Mouse (Mus musculus) retina, postnatal 1 day (tissue): Measurements from ENCODE around the gene Cpne4.
A peak's percentile ranks its signal among the peaks of the same experiment; 100 is the strongest.

Experiments used
- DNase-seq: peaks from one replicate; pipeline ENCODE4 v3.0.0-alpha.2; 2012

Cpne4 gene

DNA sequence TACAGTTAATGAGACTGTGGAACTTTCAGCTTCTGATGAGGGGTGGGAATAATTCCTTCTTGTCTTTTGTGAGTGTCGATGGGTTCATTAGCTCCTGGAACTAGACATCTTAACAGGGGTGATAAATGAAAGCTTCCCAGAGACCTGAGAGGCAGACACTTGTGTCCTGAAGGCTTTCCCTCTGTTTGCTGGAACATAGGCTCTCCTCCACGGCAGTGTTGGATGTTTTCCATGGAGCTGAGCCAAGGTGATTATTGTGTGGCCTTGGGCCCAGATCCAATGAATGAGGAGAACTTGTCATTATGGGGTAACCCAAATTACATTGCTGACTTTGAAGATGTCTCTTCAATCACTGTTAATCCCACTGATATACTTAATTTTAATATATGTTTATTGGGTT is 146.1 kb downstream of the Cpne4 start:
- DNase-seq, result no peak

DNA sequence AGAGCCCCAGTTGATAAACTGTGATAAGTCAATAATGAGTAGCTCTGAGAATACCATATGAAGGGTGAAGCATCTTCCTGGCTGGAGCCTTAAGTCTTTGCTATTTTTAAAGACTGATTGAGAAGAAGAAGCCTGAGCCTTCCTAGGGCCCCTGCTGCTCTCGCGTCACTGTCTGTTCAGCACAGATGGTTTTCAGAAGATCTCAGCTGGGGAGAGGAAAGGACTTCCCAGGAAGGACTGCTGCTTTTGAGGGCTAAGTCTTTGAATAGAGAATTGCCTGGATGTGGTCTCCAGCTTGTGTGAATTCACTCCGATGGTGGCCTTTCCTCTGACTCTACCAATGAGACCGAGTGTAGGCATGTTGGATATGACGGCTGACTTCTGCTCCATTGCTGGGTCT is 163.7 kb downstream of the Cpne4 start:
- no peak for DNase-seq

DNA sequence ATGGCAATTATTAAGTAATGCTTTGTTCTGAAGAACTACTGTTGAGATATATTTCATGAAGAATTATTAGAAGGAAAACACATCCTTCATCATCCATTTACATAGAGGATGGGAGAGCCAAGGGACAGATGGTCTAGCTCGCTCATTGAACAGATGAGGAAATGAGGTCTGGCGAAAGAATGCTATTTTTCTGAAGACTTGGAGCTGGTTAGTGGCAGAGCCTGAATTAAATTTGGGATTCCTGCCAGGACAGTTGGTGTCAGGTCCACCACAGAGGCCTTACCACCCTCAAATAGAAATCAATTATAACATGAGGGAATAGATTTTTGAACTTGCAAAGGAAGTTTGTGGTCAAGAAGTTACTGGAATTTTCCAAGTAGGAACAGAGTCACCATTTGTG is 178.2 kb downstream of the Cpne4 start:
- DNase-seq, result no peak

DNA sequence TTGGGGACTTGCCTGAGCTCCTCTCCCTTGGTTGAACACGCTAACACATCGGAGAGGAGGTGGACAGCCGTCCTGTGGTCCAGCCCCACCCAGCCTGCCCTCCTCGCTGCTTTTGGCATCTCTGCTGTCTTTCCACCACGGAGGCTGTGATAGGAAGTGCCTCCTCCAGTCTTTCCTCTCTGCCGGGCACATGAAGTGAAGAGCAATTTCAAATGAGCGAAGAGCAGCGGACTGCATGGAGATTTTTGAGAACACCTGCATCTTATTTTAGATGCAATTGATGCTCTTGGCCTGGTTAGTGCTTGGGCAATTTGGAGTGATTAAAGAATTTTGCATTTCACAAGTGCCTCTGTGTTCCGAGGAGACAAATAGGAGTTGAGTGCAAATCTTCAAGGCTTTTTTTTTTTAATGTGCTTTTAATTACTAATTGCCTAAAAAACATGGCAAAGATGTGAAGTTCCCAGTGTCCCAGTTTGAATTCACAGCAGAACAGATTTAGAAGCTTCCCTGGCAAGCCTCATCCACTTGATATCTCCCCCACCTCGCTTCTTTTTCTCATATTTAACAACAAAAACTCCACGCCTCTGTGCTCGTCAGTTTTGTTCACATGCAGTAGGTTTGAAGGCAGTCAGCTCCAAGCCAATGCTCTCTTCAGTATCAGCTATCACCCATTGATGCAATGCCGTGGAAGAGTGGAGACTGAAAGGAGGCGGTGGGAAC is 195.7 kb downstream of the Cpne4 start:
- DNase-seq, result no peak

DNA sequence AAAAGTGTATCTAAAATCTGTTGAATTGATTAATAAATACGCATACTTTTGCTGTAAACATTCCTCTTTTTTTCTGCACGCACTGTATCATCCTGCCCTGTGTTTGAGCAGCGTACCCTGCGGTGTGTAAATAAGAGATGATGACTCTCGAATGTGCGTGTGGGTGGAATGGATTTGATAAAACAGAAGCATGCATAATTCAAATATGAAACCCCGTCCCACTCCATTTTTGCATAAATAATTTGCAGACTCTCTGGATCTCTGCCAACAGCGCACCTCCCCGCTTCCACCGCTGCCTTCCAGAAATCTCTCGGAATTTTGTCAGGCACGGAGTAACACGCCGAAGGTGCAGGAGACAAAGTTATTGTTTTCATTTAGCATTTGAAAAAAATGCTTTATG is 208.4 kb downstream of the Cpne4 start:
- peak; percentile 37 for DNase-seq

DNA sequence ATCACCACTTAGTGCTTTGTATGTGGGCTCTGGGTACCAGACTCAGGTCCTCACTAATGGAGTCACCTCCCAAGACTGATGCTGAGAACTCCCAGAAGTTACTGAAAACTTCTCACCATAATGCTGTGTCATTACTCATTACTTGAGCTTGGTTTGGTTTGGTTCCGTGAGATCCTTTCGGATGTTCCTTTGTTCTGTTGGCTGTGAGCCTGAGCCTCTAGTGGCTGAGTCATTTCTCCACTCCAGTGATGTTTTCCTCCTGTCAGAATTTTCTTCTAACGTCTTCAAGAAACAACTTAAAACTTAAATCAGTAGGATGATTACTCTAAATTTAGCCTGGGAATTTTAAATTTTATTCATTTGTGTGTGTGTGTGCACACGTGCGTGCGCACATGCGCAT is 212.9 kb downstream of the Cpne4 start:
- DNase-seq, result peak; percentile 9

DNA sequence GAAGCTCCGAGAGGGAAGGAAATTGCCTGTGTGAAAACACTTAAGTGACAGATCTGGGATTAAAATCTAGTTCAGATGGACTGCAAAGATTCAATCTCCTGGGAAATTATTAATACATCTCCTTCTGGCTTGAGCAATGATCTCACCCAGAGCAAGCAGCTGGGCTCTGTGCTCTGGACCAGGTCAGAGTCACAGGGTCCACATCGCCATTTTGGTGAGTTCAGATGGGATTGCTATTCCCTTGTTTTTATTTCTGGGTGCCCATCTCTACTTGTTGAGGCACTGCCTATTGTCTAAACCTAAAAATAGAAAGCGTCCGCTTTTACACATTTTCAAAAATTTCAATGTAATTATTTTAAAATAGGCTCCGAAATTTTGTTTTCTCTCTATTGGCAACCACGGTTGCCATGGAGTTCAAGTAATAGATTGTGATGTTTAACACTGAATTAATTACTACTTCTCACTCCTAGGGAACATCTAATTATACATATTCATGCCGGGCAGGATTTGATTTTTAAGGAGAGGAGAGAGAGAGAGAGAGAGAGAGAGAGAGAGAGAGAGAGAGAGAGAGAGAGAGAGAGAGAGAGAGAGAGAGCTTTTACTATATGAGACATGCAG is 229.2 kb downstream of the Cpne4 start:
- no peak for DNase-seq

- no peak for DNase-seq
Measured at GRCm38 (mm10) chr9:104777135-104777534, 230.0 kb downstream of the Cpne4 start.

DNA sequence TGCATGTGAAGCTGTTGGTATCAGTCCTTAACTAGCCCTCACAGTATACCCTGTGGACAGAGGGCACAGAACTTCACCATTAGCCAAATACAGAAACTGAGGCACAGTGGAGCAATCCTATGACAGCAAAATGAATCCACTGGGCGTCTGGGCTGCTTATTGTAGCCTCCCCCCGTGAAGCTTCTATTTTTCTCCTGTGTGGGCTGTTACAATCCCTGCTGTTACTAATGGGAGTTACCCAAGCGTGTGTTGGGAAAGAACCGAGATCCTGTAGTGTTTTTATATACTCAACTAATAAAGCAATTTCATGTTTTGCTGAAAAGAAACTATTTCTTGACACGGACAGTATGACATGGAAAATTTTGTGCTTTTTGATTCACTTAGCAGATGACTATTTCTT is 230.7 kb downstream of the Cpne4 start:
- no peak for DNase-seq

GRCm38 (mm10) chr9:104796601-104797000 is 249.5 kb downstream of the Cpne4 start:
- no peak for DNase-seq

DNA sequence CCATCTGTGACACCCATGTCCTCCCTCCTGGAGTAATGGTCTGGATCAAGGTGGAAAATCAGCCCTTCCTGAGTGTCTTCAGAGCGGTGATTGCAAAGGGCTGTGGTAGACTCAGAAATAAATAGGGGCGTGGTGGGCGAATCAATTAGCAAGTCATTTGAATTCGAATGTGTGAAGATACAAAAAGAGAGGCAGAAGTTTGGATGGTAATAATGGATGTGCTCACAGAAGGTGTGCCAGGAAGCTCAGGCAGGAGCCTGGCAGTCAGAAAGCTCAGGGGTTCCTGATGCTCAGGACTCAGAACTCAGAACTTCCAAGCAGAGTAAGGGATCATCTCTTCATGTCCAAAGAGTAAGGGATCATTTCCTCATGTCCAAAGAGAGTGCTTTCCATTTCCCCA is 257.7 kb downstream of the Cpne4 start:
- DNase-seq, result no peak

DNA sequence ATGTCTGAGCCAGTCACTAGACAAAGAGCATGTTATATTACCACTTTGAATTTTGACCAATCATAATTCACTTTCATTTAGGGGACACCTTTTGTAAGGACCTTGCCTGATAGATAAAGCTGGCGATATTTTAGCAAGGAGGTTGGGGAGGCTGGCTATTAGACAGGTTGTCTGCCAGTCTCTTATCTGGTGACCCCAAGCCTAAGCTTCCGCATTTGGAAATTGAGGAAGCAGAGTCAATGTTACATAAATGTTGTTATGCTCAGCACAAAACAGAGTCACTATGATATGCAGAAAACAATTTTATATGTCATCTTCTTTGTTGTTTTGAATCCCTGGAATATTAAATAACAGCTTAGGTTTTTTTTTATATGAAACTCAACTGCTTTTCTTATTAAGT is 267.6 kb downstream of the Cpne4 start:
- no peak for DNase-seq

- no peak for DNase-seq
Measured at GRCm38 (mm10) chr9:104828646-104829045, 281.6 kb downstream of the Cpne4 start.

DNA sequence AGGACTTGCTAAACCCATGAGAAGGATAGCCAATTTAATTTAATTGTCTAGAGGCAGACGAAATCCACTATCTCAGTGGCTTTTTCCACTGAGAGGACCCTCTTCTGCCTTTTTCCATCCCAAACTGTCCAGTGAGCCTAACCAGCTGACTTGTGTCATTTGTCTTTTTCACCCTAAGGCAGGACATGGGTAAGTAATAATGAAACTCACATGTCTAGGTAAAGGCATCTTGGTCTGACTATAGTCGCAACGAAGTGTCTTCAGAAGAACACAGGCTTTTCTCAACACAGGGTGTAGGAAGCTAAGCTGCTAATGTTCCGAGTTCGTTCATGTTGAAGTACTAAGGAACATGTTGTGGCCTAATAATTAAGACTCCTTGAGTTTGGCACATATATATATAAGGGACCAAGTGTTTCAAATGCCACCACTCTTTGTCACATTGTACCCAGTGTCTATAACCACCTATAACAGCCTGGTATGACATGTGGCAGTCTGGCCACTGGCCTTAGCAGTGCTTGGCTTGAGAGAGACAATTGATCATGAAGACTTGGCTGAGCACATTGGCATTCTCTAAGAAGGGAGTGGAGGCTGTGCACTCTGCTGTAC is 286.0 kb downstream of the Cpne4 start:
- no peak for DNase-seq

DNA sequence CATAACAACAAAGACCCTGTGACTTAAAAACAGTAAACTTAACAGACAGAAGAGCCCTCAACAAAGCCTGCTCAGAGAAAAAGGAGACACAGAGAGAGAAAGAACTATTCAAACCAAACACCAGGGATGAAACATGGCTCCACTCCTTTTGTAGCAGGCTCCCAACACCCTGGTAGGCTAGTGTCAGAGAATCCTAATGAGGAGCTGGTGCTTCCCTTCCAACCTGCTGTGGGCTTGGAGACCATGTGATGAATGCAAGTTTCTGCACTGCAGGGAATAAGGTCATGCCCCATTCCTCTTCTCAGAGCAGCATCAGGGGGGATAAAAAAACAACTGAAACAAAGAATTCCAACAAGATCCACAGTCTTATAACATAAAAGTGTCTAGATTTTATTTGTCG is 290.8 kb downstream of the Cpne4 start:
- DNase-seq, result no peak

DNA sequence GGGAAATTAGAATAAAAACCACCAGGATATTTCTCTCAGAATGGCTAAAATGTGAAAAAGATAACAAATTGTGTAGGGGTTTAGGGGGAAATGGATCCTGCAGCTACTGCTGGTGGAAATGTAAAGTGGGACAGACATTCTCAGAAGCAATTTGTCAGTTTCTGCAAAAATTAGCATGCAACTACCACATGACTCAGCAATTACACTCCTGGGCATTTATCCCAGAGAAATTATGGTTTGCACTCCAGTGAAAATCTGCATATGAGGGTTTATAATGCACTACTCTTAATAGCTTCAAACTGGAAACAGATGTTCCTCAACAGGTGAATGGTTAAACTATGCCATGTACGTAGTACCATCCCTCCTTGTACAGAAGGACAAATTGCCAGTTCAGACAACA is 294.2 kb downstream of the Cpne4 start:
- no peak for DNase-seq

GRCm38 (mm10) chr9:104845226-104845930 is 298.3 kb downstream of the Cpne4 start:
- no peak for DNase-seq

DNA sequence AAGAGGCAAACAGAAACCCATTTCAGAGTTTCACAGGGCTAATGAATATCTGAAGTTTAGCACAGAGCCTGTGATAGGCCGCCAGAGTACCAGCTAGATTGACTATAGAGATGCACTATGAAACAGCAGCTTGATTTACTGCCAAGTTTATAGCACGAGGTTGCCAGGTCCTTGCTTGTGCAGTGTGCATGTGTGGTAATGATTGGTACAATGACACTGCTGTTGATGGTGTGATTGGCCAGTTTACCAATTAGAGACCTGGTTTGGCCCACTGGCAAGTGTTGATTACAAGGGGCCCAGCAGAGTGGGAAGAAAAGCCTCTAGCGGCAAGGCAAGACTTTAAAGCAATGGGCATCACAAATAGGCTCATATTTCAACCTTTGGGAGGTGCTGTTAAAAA is 306.6 kb downstream of the Cpne4 start:
- no peak for DNase-seq

DNA sequence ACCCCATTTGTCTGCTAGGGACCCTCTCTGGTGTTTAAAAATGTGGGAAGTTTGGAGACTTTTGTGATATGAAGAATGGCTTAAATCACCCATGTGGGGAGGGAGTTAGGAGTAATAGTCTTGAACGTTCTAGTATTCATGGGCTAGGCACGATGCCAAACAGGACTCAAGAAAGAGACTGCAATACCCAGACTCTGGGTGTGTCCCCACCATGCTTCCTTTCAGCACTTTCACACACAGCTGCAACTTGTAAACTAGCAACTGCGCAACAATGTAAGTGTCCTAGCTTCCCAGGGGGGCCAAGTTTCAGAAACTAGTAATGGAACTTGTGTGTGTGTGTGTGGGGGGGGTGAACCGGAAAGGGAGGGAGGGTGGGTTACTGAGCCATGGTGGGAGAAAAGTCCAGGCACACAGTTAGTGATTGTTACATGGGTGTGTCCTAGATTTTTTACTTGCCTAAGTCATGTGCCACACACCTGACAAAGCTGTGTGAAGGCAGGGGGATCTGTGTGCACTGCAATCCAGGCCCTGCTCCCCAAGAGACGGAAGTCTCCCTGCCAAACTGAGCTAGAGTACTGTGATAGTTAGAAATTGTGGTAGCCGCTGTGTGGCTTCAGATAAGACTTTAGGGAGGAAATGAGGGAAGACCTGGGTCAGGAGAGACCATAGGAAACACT is 307.3 kb downstream of the Cpne4 start:
- no peak for DNase-seq

DNA sequence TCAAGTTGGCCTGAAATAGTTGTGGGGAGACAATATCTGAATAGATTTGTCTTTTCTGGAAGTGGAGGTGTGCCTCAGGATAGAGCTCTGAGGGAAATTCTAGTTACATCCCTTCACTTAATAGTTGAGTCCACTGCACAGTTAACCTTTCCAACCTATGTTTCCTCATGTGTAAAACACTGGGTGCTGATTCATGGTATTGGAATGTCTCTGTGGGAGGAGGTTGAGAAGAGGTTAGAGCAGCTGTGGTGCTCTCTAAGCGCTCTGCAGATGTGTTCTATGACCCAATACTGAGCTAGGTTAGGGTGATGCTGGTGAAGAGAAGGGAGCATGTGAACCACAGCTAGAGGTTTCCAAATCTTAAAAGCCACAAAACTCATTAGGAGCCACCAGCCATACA is 318.7 kb downstream of the Cpne4 start:
- no peak for DNase-seq

- no peak for DNase-seq
Measured at GRCm38 (mm10) chr9:104872586-104872985, 325.5 kb downstream of the Cpne4 start.

- DNase-seq, result no peak
Measured at GRCm38 (mm10) chr9:104874157-104874556, 327.1 kb downstream of the Cpne4 start.

DNA sequence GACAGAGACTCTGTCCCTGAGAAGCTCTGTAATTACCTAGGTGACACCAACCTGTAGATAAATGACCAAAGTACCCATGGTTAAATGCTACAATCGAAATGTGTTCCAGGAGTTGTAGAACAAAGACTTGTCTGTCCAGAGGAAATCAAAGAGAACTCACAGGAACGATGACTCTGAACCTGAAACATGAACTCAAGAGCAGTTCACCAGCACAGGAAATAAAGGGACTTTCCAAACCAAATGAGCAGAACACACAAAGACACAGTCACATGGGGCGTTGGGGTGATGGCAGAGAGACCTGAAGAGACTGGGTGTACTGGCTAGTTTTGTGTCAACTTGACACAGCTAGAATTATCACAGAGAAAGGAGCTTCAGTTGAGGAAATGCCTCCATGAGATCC is 329.9 kb downstream of the Cpne4 start:
- no peak for DNase-seq
